Mouse (Mus musculus) activated CD4-positive, CD25-positive, alpha-beta regulatory T cell, adult 4 months (primary cell): ENCODE data around the gene Rbm8a. TPM values are rescaled to one million over a fixed set of nuclear protein-coding genes. Genes with fewer than 3 reads are reported as not detected.

ENCODE experiments used
- ATAC-seq: one replicate; pipeline ENCODE4 v1.8.0; 2017
- polyA plus RNA-seq, 2 experiments: library from polyadenylated mRNA; unstranded; fragments of 100-300 nt; shearing (Covaris generic); gene quantifications; one replicate each; pipeline ENCODE4 v1.2.1; 2017

Rbm8a gene
- polyA plus RNA-seq: 100 to 1,000 TPM in 1 of 2 experiments, 10 to 100 TPM in 1; 98.9 to 135 TPM

DNA sequence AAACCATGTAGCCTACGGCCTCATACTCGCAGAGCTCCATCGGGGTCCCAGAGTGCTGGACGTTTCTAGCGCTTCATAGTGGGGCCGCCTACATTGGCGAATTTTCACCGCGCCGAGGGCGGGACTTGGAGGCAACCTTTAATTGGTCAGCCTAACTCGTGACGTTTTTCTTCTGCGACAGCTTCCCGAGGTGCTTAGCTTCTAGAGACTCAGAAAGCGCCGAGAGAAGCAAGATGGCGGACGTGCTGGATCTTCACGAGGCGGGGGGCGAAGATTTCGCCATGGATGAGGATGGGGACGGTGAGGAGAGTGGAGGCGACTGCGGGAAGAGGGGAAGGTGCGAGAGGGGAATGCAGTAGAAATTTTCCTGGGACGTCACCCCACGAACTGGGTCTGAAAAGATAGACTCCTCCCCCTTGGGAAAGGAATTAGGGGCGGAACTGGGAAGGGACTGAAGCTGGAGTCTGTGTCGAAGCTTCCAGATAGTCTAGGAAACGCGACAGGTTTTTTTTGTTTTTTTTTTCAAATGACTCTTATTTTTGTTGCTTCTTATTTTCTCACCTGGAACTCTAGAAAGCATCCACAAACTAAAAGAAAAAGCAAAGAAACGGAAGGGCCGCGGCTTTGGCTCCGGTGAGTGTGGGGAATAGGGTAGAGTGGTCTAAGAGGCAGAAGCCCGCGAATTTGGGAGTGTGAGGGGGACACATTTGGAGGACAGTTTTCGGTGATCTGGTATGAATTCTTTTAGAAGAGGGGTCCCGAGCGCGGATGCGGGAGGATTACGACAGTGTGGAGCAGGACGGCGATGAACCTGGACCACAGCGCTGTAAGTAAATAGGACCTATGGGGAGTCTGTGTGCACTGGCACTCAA lies at the start of gene Rbm8a:
Gene Rbm8a (plus strand): TSS at position 205 of the 872 bp plus-strand sequence.
- peak; percentile 99 for ATAC-seq

DNA sequence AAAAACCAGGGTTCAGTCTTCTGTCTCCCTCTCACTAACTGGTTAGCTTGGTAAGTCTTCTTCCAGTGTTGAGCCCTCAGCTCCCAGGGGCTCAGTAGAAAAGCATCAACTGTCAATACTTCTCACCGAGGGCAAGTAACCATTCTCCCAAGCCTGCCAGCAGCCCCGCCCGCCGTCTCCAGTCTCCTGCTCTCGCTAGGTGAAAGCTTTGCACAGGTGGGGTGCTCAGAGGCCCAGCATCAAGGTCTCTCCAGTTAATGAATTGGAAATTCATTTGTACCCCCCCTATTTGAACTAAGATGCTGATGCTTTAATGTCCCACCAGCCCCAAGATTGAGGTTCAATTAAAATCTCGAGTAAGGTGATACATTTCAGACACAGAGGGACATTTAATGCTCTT lies 48.6 kb upstream of the Rbm8a start:
- ATAC-seq: no peak

- no peak for ATAC-seq
These were observed 47.8 kb upstream of the Rbm8a start for GRCm38 (mm10) chr3:96581771-96582515.

DNA sequence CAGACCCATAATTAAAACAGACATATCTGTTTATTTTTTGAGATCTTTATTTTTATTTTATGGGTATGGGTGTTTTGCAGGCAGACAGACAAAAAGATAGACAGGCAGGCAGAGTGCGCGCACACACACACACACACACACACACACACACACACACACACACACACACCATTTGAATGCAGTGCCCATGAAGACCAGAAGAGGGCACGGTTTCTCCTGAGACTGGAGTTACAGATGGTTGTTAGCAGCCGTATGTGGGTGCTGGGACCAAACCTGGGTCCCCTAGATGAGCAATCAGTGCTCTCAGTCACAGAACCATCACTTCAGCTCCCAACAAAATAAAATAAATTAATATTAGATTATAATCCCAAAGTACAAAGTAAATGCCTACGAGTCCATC lies 46.3 kb upstream of the Rbm8a start:
- no peak for ATAC-seq

GRCm38 (mm10) chr3:96590657-96591056 lies 39.1 kb upstream of the Rbm8a start:
- ATAC-seq: no peak

GRCm38 (mm10) chr3:96593374-96593773 lies 36.4 kb upstream of the Rbm8a start:
- ATAC-seq: no peak

GRCm38 (mm10) chr3:96593790-96594560 lies 35.8 kb upstream of the Rbm8a start, which contains the start of gene Polr3gl:
Gene Polr3gl, minus strand, starts transcription at chr3:96594181.
- ATAC-seq: peak; percentile 92

DNA sequence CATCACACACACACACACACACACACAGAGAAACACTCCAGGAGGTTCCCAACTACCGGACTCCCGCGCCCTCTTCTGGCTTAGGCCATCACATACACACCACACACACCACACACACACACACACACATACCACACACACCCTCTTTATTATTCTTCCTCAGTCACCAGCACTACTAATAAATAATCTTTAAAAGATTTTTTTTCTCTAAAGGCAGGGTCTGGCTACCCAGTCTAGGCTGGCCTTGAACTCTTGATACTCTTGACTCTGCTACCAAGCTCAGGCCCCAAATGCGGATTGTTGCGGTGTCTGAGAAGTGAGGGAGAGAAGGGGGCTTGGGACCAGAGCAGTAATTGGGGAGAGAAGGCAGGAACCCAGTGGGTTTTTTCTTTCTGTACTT lies 34.9 kb upstream of the Rbm8a start:
- ATAC-seq: no peak

- no peak for ATAC-seq
These were observed 34.1 kb upstream of the Rbm8a start for GRCm38 (mm10) chr3:96595661-96596060.

DNA sequence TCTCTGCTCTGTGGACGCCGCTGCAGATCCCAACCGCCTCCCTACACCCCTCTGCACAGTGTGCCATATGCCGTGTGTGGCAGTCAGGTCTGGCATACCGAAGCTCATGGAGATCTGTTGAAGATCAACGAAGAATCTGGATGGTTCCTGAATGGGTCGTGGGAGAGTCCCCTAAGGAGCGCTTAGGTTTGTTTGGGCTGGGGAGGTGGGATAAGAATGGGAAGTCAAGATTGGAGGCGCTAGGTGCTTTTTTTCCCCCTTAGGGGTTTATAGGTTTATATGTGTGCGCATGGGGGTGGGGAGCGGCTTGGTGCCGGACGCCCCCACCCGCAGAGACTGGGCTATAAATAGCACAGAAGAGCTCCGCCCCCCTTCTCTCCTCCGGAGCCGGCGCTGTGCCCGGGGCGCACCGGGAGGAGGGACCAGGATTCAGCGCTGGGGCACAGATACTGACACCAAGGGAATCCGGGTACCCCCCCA lies 33.5 kb upstream of the Rbm8a start, which contains the start of gene Ankrd34a:
Gene Ankrd34a (plus strand): TSS at position 409 of the 480 bp plus-strand sequence.
- no peak for ATAC-seq

GRCm38 (mm10) chr3:96596855-96597254 lies 32.9 kb upstream of the Rbm8a start:
- no peak for ATAC-seq

DNA sequence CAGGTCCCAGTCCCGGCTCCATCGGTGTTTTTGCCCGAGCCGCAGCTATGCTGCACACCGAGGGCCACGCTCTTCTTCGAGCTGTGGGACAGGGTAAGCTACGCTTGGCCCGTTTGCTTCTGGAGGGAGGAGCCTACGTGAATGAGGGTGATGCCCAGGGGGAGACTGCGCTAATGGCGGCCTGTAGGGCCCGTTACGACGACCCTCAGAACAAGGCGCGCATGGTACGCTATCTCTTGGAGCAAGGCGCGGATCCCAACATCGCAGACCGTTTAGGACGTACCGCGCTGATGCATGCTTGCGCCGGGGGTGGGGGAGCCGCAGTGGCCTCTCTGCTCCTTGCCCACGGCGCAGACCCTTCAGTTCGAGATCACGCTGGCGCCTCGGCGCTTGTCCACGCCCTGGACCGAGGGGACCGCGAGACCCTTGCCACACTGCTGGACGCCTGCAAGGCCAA lies 32.3 kb upstream of the Rbm8a start:
- no peak for ATAC-seq

DNA sequence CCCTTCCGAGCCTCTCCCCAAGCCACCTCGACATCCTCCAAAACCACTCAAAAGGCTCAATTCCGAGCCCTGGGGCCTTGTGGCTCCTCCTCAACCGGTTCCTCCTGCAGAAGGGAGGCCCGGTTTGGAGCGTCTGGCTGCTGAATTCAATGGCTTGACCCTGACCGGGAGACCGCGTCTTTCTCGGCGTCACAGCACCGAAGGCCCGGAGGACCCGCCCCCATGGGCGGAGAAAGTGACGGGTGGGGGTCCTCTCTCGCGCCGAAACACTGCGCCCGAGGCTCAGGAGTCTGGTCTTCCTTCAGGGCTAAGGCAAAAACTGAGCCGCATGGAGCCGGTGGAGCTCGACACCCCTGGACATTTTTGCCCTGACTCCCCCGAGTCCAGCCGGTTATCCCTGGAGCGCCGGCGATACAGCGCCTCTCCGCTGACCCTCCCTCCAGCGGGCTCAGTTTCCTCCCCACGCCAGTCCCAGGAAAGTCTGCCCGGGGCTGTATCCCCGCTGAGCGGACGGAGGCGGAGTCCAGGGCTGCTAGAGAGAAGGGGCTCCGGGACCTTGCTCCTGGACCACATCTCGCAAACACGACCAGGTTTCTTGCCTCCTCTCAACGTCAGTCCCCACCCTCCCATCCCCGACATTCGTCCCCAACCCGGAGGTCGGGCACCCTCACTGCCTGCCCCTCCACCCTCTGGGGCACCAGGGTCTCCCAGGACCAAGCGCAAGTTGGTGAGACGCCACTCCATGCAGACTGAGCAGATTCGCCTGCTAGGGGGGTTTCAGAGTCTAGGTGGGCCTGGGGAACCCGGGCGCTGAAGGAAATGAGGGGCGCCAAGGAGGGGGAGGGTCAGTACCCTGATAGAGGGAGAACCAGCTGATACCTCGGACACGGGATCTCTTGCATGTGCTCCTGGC lies 31.3 kb upstream of the Rbm8a start:
- no peak for ATAC-seq

DNA sequence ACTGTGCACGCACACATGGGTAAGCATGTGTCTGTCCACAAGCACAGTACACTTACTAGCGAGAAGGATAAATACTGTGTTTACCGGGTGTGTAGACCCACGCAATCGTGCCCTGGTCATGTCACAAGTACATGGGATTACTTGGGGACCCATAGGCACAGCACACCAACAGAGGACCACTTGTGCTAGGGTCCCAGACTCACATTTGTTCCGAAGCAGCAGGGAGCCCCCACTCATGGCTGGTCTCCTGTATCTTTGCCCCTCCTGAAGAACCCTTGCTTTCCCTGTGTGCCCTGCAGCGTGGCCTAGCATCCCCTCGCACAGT lies 30.7 kb upstream of the Rbm8a start:
- no peak for ATAC-seq

- no peak for ATAC-seq
These were observed 30.3 kb upstream of the Rbm8a start for GRCm38 (mm10) chr3:96599411-96599810.

GRCm38 (mm10) chr3:96600639-96601250 lies 29.0 kb upstream of the Rbm8a start, which contains the start of gene Lix1l:
Gene Lix1l, plus strand, starts transcription at chr3:96601149.
- peak; percentile 94 for ATAC-seq

DNA sequence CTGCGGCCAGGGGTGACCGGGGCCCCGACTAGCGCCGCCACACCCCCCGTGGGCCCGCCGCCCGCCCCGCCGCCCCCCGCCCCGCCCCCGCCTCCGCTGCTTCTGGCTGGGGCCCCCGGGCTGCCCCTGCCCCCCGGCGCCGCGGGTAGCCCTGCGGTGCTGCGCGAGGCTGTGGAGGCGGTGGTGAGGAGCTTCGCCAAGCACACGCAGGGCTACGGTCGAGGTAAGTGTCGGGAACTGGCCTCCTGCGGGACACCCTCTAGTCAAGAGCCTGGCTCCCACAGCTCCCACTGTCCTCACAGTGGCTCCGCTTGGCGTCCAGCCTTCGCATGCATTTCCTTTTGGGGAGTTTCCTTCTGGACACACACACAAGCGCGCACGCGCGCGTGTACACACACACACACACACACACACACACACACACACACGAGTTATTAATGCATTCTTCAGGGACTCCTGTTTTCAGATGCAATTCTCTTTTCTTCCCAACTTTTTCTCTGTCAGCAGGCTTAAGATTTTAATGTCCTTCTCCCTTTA lies 28.4 kb upstream of the Rbm8a start:
- no peak for ATAC-seq

- no peak for ATAC-seq
These were observed 27.6 kb upstream of the Rbm8a start for GRCm38 (mm10) chr3:96601941-96602703.

DNA sequence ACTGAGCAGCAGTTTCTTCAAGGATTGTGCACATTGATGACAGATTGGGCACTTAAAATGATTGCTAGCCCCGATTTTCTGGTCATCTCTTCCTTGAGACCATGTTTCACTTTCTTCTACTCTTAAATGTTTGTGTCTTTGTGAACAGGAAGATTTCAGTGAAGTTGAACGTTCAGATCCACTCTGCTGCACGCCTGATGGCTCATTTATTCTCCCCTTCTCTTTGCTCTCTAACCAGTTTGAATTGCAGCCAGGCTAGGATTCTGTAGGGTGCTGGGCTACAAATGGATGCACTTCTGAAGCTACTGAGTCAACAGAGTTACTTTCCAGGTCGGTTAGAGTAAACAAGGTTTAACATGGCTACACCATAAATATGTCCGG lies 27.0 kb upstream of the Rbm8a start:
- ATAC-seq: no peak

DNA sequence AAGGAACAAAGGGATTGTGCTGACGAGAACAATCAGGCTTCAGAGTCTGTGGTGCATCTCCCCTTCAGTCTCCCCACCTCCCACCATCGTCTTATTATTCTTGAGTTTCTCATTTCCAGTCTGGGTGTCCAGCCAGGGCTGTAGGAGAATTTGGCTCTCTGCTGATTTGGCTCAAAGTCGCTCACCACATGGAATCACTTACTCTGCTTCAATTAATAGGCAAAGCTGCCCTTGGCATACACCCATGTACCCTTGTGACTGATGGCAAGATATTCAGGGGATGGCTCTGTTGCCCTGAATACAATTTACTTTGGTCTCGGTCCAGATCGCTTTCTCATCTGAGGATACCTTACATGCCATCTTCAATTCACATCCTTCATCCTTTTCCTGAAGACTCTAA lies 26.4 kb upstream of the Rbm8a start:
- no peak for ATAC-seq
